Mouse (Mus musculus): Measurements from ENCODE around the gene Dirc2. TPM values are rescaled to one million over a fixed set of nuclear protein-coding genes. Genes with fewer than 3 reads are reported as not detected.
A peak's percentile ranks its signal among the peaks of the same experiment; 100 is the strongest.

Gene Dirc2
- polyA plus RNA-seq, 1 experiment from 2014 or later, result 11.3 TPM

DNA sequence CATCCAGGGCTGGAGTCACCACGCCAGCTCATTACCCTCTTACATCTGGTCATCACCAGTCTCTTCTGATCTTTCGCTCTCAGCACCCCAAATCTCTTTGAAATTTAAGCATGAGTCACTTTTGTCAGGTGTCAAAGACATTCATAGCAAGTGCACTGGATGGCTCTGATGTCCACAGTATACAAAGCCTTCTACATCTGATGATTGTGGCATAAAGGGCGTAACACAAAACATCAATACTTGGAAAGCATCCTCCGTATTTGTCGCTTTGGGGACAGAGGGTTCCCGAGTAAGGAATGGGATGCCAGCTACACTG is 729 bp downstream of the Dirc2 start:
- H3K27ac ChIP-seq (ENCODE audit: low read depth, low read length), result no peak overlapping the region
- H3K4me1 ChIP-seq (ENCODE audit: control insufficient read depth, insufficient read depth, low read length), result peaks cover 12% of the 10 kb centered on the region
- peak overlapping the region; percentile 94 for H3K4me2 ChIP-seq
- no peaks in the 10 kb centered on the region for H3K36me3 ChIP-seq (ENCODE audit: control insufficient read depth, insufficient read depth, low read length)
- H3K9ac ChIP-seq (ENCODE audit: low read depth, low read length), result peak overlapping the region; percentile 88
- H3K9me3 ChIP-seq (replicated peaks; ENCODE audit: control insufficient read depth, low read length), result no peaks in the 10 kb centered on the region
- H3K27me3 ChIP-seq (ENCODE audit: control insufficient read depth, insufficient read depth, low read length), result no peaks in the 10 kb centered on the region
- 29% methylated on average over 6 of the region's 6 CpGs for WGBS (ENCODE audit: insufficient replicate concordance)
- no peak for ATAC-seq (replicated peaks; ENCODE audit: insufficient number of reproducible peaks, low FRiP score, low TSS enrichment)
- H3K4me3 ChIP-seq (ENCODE audit: low read depth, low read length), result peak overlapping the region; percentile 70

DNA sequence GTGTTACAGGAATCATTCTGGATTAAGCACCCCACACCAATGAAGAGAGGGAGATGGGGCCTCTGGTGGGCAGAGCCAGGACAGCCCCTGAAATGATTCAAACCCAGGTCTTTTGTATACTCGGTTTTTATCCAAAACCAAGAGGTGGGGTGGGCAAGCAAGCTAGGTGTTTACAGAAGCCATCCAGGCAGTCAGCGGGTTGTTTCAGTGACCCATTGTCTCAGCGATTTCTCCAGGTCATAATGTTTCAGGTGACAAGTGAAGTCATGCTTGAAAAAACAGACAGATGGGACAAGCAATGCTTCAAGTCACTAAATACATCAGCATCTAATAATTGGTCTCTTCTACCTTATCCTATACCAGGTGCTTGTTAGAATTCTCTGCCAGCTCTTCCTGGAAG is 2.8 kb downstream of the Dirc2 start:
- H3K4me2 ChIP-seq, result no peak overlapping the region
- WGBS (ENCODE audit: insufficient replicate concordance), result 81% methylated on average over 3 of the region's 3 CpGs
- peaks cover 12% of the 10 kb centered on the region for H3K4me1 ChIP-seq (ENCODE audit: control insufficient read depth, insufficient read depth, low read length)
- H3K9me3 ChIP-seq (replicated peaks; ENCODE audit: control insufficient read depth, low read length), result no peaks in the 10 kb centered on the region
- no peak overlapping the region for H3K9ac ChIP-seq (ENCODE audit: low read depth, low read length)
- ATAC-seq (replicated peaks; ENCODE audit: insufficient number of reproducible peaks, low FRiP score, low TSS enrichment), result no peak
- no peak overlapping the region for H3K27ac ChIP-seq (ENCODE audit: low read depth, low read length)
- no peak overlapping the region for H3K4me3 ChIP-seq (ENCODE audit: low read depth, low read length)
- H3K27me3 ChIP-seq (ENCODE audit: control insufficient read depth, insufficient read depth, low read length), result no peaks in the 10 kb centered on the region
- H3K36me3 ChIP-seq (ENCODE audit: control insufficient read depth, insufficient read depth, low read length), result no peaks in the 10 kb centered on the region

DNA sequence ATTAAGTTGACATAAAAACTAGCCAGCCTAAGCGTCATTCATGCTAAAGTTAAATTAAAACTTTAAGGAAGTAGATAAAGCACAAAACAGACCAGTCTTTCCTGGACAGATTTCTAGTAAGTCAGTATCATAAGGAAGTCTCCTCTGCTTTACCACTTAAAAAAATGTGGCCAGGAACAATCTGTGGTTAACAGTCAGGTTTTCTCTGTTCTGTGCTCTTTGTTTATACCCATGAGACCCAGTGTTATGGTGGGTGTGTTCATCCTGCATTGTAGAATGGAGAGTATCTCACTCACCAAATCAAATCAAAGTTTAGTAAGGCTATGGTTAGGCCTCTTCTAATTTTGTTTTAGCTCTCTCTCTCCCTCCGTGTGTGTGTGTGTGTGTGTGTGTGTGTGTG is 3.7 kb downstream of the Dirc2 start:
- no peak overlapping the region for H3K9ac ChIP-seq (ENCODE audit: low read depth, low read length)
- 76% methylated on average over 2 of the region's 2 CpGs for WGBS (ENCODE audit: insufficient replicate concordance)
- H3K9me3 ChIP-seq (replicated peaks; ENCODE audit: control insufficient read depth, low read length), result no peaks in the 10 kb centered on the region
- no peak overlapping the region for H3K27ac ChIP-seq (ENCODE audit: low read depth, low read length)
- no peaks in the 10 kb centered on the region for H3K36me3 ChIP-seq (ENCODE audit: control insufficient read depth, insufficient read depth, low read length)
- no peak for ATAC-seq (replicated peaks; ENCODE audit: insufficient number of reproducible peaks, low FRiP score, low TSS enrichment)
- H3K4me2 ChIP-seq, result no peak overlapping the region
- no peaks in the 10 kb centered on the region for H3K27me3 ChIP-seq (ENCODE audit: control insufficient read depth, insufficient read depth, low read length)
- peaks cover 7% of the 10 kb centered on the region for H3K4me1 ChIP-seq (ENCODE audit: control insufficient read depth, insufficient read depth, low read length)
- H3K4me3 ChIP-seq (ENCODE audit: low read depth, low read length), result no peak overlapping the region

DNA sequence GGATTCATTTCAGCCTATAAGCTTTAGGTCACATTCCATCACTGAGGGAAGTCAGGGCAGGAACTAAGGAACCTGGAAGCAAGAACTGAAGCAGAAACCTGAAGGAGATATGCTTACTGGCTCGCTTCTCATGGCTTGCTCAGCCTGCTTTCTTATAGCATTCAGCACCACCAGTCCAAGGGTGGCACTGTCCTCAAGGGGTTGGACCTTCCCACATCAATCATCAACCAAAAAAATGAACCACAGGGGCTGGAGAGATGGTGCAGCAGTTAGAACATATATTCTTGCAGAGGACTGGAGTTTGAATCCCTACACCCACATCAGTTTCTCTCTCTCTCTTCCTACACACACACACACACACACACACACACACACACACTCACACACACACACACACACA is 4.2 kb downstream of the Dirc2 start:
- peaks cover 7% of the 10 kb centered on the region for H3K4me1 ChIP-seq (ENCODE audit: control insufficient read depth, insufficient read depth, low read length)
- H3K4me2 ChIP-seq, result no peak overlapping the region
- H3K9me3 ChIP-seq (replicated peaks; ENCODE audit: control insufficient read depth, low read length), result no peaks in the 10 kb centered on the region
- ATAC-seq (replicated peaks; ENCODE audit: insufficient number of reproducible peaks, low FRiP score, low TSS enrichment), result no peak
- no peaks in the 10 kb centered on the region for H3K27me3 ChIP-seq (ENCODE audit: control insufficient read depth, insufficient read depth, low read length)
- no peak overlapping the region for H3K4me3 ChIP-seq (ENCODE audit: low read depth, low read length)
- no peak overlapping the region for H3K9ac ChIP-seq (ENCODE audit: low read depth, low read length)
- H3K36me3 ChIP-seq (ENCODE audit: control insufficient read depth, insufficient read depth, low read length), result no peaks in the 10 kb centered on the region
- H3K27ac ChIP-seq (ENCODE audit: low read depth, low read length), result no peak overlapping the region
- WGBS (ENCODE audit: insufficient replicate concordance), result 69% methylated on average over 1 of the region's 1 CpGs

DNA sequence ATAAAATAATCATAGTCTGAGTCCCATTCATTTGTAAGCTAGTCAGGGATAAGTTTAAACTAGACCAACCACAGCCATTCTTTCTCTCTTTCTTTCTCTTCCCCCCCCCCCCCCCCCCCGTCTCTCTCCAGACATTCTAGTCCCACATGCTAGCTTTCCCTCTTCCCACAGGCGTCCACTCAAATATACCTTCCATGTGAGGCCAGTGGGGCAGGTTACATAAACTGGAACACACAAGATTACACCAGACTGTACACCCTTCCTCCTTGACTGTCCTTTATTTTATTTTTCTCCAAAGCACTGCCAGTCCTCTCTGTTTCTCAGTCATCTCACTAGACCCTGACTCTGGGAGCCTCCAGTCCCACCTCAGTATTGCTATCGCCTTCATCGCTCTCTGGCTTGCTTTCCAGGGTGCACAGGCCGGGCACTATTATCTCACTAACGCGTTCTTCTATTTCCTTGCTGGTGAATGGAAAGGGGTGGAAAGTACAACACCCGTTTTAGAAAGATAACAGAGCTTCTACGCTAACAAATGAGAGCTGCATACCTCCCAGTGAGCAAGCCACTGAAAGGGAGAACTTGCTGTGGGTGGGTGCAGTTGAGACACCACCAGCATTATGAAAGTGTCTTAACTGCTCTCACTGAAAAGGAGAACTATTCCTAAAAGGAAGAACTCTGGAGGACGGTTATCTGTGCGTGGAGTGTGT is 5.4 kb downstream of the Dirc2 start:
- Histone ChIP-seq H3K9ac (ENCODE audit: low read depth, low read length) (no peak overlapping the region), H3K9me3 (replicated peaks; ENCODE audit: control insufficient read depth, low read length) (no peaks in the 10 kb centered on the region), H3K27me3 (ENCODE audit: control insufficient read depth, insufficient read depth, low read length) (no peaks in the 10 kb centered on the region), H3K36me3 (ENCODE audit: control insufficient read depth, insufficient read depth, low read length) (no peaks in the 10 kb centered on the region), H3K27ac (ENCODE audit: low read depth, low read length) (peak overlapping the region; percentile 70), H3K4me2 (peak overlapping the region; percentile 42), H3K4me1 (ENCODE audit: control insufficient read depth, insufficient read depth, low read length) (peaks cover 5% of the 10 kb centered on the region), H3K4me3 (ENCODE audit: low read depth, low read length) (no peak overlapping the region)
- peak; percentile 75; the same call in 1 of the 2 replicates for ATAC-seq (replicated peaks; ENCODE audit: insufficient number of reproducible peaks, low FRiP score, low TSS enrichment)
- 30% methylated on average over 11 of the region's 11 CpGs for WGBS (ENCODE audit: insufficient replicate concordance)

DNA sequence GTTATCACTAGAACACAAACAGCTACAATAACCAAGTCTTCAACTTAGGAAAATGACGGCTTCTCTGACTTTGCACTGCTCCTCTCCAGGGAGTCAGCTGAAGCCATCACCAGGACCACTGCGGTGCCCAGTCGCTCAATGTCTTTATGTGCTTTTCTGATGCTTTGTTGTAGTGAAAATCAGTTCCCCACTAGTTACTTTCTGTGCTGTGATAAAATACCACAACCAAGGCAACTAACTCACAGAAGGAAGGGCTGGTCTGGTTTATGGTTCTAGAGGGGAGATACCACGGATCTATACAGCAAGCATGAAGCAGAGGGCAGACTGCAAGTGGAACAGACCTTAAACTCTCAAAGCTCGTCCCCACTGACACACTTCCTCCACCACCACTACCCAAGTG is 9.8 kb downstream of the Dirc2 start:
- Histone ChIP-seq H3K4me3 (ENCODE audit: low read depth, low read length) (no peak overlapping the region), H3K9me3 (replicated peaks; ENCODE audit: control insufficient read depth, low read length) (no peaks in the 10 kb centered on the region), H3K4me2 (no peak overlapping the region), H3K27ac (ENCODE audit: low read depth, low read length) (no peak overlapping the region), H3K27me3 (ENCODE audit: control insufficient read depth, insufficient read depth, low read length) (no peaks in the 10 kb centered on the region), H3K4me1 (ENCODE audit: control insufficient read depth, insufficient read depth, low read length) (peaks cover 5% of the 10 kb centered on the region), H3K36me3 (ENCODE audit: control insufficient read depth, insufficient read depth, low read length) (no peaks in the 10 kb centered on the region), H3K9ac (ENCODE audit: low read depth, low read length) (no peak overlapping the region)
- ATAC-seq (replicated peaks; ENCODE audit: insufficient number of reproducible peaks, low FRiP score, low TSS enrichment), result no peak
- 75% methylated on average over 5 of the region's 5 CpGs for WGBS (ENCODE audit: insufficient replicate concordance)

DNA sequence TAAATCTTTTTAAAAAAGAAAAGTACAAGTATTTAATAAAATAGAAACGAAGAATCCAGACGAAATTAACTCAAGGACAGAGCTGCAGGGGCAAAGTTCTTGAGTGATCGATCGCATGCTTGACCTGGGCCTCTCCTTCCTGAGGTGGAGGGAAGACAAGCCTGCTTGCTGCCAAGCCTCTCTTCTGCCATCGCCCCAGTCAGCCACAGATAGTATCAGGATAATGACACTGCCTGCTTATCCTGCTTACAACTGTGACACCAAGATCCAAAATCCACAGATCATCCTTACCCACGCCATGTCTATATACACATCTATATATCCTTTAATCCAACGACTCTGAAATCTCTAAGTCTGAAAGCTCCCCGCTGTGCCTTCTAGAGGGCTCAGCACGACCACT is 12.5 kb downstream of the Dirc2 start:
- H3K9me3 ChIP-seq (replicated peaks; ENCODE audit: control insufficient read depth, low read length), result no peaks in the 10 kb centered on the region
- no peak overlapping the region for H3K27ac ChIP-seq (ENCODE audit: low read depth, low read length)
- H3K4me2 ChIP-seq, result no peak overlapping the region
- no peaks in the 10 kb centered on the region for H3K4me1 ChIP-seq (ENCODE audit: control insufficient read depth, insufficient read depth, low read length)
- H3K27me3 ChIP-seq (ENCODE audit: control insufficient read depth, insufficient read depth, low read length), result no peaks in the 10 kb centered on the region
- no peak overlapping the region for H3K4me3 ChIP-seq (ENCODE audit: low read depth, low read length)
- no peaks in the 10 kb centered on the region for H3K36me3 ChIP-seq (ENCODE audit: control insufficient read depth, insufficient read depth, low read length)
- WGBS (ENCODE audit: insufficient replicate concordance), result 81% methylated on average over 9 of the region's 9 CpGs
- H3K9ac ChIP-seq (ENCODE audit: low read depth, low read length), result no peak overlapping the region
- ATAC-seq (replicated peaks; ENCODE audit: insufficient number of reproducible peaks, low FRiP score, low TSS enrichment), result no peak

DNA sequence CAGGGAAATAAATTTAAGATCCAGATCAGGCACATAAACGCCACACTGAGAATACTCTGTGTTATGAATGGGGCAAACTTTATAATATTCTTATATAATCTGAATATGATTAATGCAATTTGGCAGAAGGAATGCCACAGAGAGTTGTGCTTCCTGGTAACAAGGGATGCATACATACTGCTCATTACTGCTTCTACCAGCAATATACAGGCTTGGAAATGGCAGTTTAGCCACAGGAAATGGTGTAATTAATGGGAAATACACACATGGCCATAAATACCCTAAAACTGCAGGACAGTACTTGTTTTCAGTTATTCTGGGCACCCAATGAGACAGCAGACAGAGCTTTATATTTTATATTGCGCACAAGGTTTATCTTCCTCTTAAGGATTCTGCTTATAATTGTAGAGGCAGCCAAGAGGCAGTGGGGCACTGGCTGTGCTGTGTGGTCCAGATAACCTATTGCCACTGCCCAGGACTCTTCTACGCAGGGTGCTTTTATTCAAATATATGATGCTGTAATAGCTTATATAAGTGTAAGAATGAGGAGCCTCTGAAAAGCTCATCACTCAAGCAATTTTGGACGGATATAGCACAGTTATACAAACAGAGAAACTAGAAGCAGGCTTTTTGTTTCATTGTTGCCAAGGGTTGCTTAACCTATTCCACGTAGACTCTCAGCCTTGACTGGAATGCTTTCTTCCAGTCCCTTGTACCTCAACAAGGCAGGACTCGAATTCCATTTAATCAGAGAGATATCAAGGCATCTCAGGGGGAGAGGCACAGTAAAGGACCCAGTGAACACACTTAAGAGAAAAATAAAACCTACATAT is 13.4 kb downstream of the Dirc2 start:
- Histone ChIP-seq H3K9me3 (replicated peaks; ENCODE audit: control insufficient read depth, low read length) (no peaks in the 10 kb centered on the region), H3K9ac (ENCODE audit: low read depth, low read length) (no peak overlapping the region), H3K4me3 (ENCODE audit: low read depth, low read length) (no peak overlapping the region), H3K36me3 (ENCODE audit: control insufficient read depth, insufficient read depth, low read length) (no peaks in the 10 kb centered on the region), H3K4me2 (no peak overlapping the region), H3K4me1 (ENCODE audit: control insufficient read depth, insufficient read depth, low read length) (no peaks in the 10 kb centered on the region), H3K27ac (ENCODE audit: low read depth, low read length) (no peak overlapping the region), H3K27me3 (ENCODE audit: control insufficient read depth, insufficient read depth, low read length) (no peaks in the 10 kb centered on the region)
- WGBS (ENCODE audit: insufficient replicate concordance), result 79% methylated on average over 6 of the region's 6 CpGs
- no peak for ATAC-seq (replicated peaks; ENCODE audit: insufficient number of reproducible peaks, low FRiP score, low TSS enrichment)

DNA sequence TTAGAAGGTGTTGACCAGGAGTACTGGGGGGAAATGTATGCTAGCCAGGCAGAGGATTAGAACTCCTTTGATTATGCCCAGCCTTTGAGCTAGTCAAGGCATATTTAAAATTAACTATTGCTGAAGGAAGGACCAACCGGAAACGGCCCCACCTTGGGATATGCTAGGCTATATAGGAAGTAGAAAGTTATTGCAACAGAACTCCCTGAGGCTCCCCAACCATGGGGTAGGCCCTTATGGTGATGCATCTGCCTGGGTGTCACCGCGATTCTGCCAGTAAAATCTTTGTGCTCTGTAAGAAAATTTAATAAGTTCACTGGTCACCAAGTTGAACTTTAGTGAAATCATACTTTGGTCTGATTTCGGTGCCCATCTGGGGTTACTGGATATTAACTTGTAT is 15.2 kb downstream of the Dirc2 start:
- WGBS (ENCODE audit: insufficient replicate concordance), result 91% methylated on average over 5 of the region's 5 CpGs
- Histone ChIP-seq H3K36me3 (ENCODE audit: control insufficient read depth, insufficient read depth, low read length) (no peaks in the 10 kb centered on the region), H3K27ac (ENCODE audit: low read depth, low read length) (no peak overlapping the region), H3K4me1 (ENCODE audit: control insufficient read depth, insufficient read depth, low read length) (no peaks in the 10 kb centered on the region), H3K4me3 (ENCODE audit: low read depth, low read length) (no peak overlapping the region), H3K9me3 (replicated peaks; ENCODE audit: control insufficient read depth, low read length) (no peaks in the 10 kb centered on the region), H3K9ac (ENCODE audit: low read depth, low read length) (no peak overlapping the region), H3K27me3 (ENCODE audit: control insufficient read depth, insufficient read depth, low read length) (no peaks in the 10 kb centered on the region), H3K4me2 (no peak overlapping the region)
- ATAC-seq (replicated peaks; ENCODE audit: insufficient number of reproducible peaks, low FRiP score, low TSS enrichment), result no peak

All from heart, embryonic 11.5 days (tissue).